Mouse (Mus musculus) small intestine, adult 2 months (tissue): ENCODE results near the gene Zdhhc9.

ENCODE experiments used
- CTCF ChIP-seq: fragments of 200-500 bp; IDR thresholded peaks from 2 replicates; pipeline ENCODE4 v1.5.1; 2012; ENCODE audit warnings: low read depth, mild to moderate bottlenecking, control low read depth, inconsistent platforms, low read length, moderate library complexity, mixed read lengths; ENCODE audit not compliant: insufficient replicate concordance, insufficient read length; ENCODE audit errors: extremely low read depth
- POLR2A ChIP-seq: fragments of 200-500 bp; IDR thresholded peaks from 2 replicates; pipeline ENCODE4 v1.6.1; 2012; ENCODE audit warnings: low read depth, mild to moderate bottlenecking, control low read depth, inconsistent platforms, low read length, moderate library complexity

GRCm38 (mm10) chrX:48222706-48223105 lies 14.0 kb upstream of the Zdhhc9 start:
- TF ChIP-seq CTCF (no peak), POLR2A (no peak)
